Mouse (Mus musculus): ENCODE measurements around the gene Trmt44. TPM values are rescaled to one million over a fixed set of nuclear protein-coding genes. Genes with fewer than 3 reads are reported as not detected.

Trmt44 gene
- polyA plus RNA-seq, 1 experiment, result 5.1 TPM

DNA sequence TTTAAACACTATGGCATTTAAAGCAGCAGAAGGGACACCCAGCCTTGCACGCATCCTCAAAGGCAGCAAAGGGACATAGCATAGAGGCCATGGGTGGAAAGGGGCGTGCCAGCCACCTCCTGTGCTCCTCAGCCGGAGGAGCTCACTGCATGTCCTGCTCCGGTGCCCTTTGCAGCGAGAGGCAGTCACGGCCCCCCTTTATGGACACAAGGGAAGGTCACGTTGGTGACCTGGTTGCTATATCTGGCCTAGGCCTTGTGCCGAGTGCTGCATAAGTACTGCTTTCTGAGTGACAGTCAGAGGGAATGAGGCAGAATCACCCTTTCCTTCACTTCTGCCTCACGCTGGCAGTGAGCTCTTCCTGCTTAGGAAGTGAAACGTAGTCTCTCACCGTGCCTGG is 25.4 kb upstream of the Trmt44 start:
- Histone ChIP-seq H3ac (ENCODE audit: control insufficient read depth, insufficient read length) (no peak overlapping the region), H3K27me3 (ENCODE audit: control insufficient read depth, insufficient read depth, insufficient read length) (no peaks in the 10 kb centered on the region), H3K36me3 (ENCODE audit: control insufficient read depth, insufficient read depth) (peaks cover 21% of the 10 kb centered on the region), H3K4me3 (no peak overlapping the region), H3K4me2 (ENCODE audit: low read depth) (no peak overlapping the region), H3K79me2 (ENCODE audit: control insufficient read depth, insufficient read depth) (no peaks in the 10 kb centered on the region)
- no peak for TF ChIP-seq SRF (IDR thresholded peaks at IDR 0.05; ENCODE audit: control insufficient read depth, insufficient read length, low read depth)
- TF ChIP-seq MYOG (IDR thresholded peaks at IDR 0.05; ENCODE audit: control insufficient read depth in 1 of 3, insufficient read depth in 1 of 3, insufficient read length in 2 of 3, low read depth in 2 of 3), result no peak

DNA sequence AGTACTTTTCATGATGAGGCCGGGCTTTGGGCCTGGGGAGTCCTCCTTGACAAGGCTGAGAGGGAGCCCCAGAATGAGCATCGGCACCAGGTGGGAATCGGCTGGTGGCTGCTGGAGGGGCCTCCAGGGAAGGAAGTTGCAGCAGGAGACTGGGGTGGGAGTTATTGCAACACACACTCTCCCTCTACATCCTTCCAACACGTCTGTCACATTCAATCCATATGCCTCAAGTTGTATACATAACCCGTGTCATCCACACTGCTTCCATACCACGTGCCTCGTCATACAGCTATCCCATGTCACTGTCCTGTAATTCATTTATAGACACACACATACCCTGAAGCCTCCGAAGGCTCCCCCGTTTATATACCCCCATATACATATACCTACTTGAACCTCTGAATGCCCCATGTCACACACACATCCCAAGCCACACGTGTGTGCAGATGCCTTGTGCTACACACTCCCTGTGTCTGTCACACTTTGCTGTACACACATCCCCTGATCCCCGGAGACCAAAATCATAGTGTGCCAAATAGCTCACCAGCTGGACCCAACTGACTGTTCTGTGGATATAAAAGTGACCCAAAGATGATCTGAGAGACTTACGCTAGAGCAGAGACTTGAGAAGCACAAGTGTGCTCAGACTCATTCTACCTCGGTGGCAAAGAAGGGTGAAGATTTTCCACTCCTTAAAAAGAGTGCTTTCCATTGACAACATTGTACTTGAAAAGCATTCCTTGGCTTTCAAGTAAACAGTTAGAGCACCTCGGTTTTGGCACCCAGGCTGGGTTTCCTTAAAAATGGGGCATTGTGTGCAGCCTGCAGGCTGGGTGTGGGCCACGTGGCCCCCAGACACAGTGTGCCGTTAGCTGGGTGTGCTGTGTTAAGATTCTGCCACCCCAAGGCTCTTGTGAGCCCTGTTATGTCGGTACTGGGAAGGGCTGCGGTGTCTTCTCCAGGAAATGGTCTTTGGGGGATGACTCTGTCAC is 21.6 kb upstream of the Trmt44 start:
- Histone ChIP-seq H3K36me3 (ENCODE audit: control insufficient read depth, insufficient read depth) (peaks cover 15% of the 10 kb centered on the region), H3K79me2 (ENCODE audit: control insufficient read depth, insufficient read depth) (no peaks in the 10 kb centered on the region), H3ac (ENCODE audit: control insufficient read depth, insufficient read length) (no peak overlapping the region), H3K4me2 (ENCODE audit: low read depth) (no peak overlapping the region), H3K4me3 (no peak overlapping the region), H3K27me3 (ENCODE audit: control insufficient read depth, insufficient read depth, insufficient read length) (no peaks in the 10 kb centered on the region)
- TF ChIP-seq USF1 (IDR thresholded peaks at IDR 0.05; ENCODE audit: low read depth), result no peak
- no peak for TF ChIP-seq TCF12 (IDR thresholded peaks at IDR 0.05; ENCODE audit: insufficient read depth, poor library complexity, severe bottlenecking)
- TF ChIP-seq MAX (IDR thresholded peaks at IDR 0.05; ENCODE audit: low read depth), result no peak
- TF ChIP-seq POLR2AphosphoS2 (IDR thresholded peaks at IDR 0.05; ENCODE audit: insufficient read length, low read depth), result no peak
- no peak for TF ChIP-seq MYOG (IDR thresholded peaks at IDR 0.05; ENCODE audit: control insufficient read depth in 1 of 3, insufficient read depth in 1 of 3, insufficient read length in 2 of 3, low read depth in 2 of 3)
- TF ChIP-seq CEBPB (IDR thresholded peaks at IDR 0.05; ENCODE audit: insufficient read depth, poor library complexity, severe bottlenecking), result no peak
- no peak for TF ChIP-seq MYOD1 (IDR thresholded peaks at IDR 0.05; ENCODE audit: control insufficient read depth in 1 of 3, insufficient read length in 2 of 3, low read depth in 2 of 3)
- no peak for TF ChIP-seq E2F4 (IDR thresholded peaks at IDR 0.05; ENCODE audit: insufficient read depth)

DNA sequence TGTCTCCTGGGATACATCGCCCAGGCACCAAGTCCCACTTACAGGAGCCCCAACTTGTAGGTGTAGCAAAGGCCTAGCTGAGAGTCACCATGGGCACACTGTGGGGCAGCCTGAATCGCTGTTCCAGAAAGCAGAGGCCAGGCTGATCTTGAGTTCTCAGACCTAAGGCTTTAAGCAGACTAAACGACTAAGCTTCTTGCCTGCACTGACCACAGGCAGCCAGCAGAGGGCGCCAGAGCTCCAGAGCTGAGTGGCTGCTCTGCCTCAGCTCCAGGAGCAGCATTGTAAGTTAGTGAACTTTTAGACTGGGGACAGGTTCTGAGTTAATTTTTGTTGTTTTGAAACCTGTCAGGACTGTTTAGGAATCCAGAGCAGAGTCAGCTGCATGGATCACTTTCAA is 20.8 kb upstream of the Trmt44 start:
- TF ChIP-seq POLR2A (IDR thresholded peaks at IDR 0.05; ENCODE audit: insufficient read length, low read depth) (no peak), MYOG (IDR thresholded peaks at IDR 0.05; ENCODE audit: control insufficient read depth in 1 of 3, insufficient read depth in 1 of 3, insufficient read length in 2 of 3, low read depth in 2 of 3) (no peak), CEBPB (IDR thresholded peaks at IDR 0.05; ENCODE audit: insufficient read depth, poor library complexity, severe bottlenecking) (no peak), TCF3 (IDR thresholded peaks at IDR 0.05; ENCODE audit: insufficient read length, low read depth) (no peak), MYOD1 (IDR thresholded peaks at IDR 0.05; ENCODE audit: control insufficient read depth in 1 of 3, insufficient read length in 2 of 3, low read depth in 2 of 3) (no peak)
- no peaks in the 10 kb centered on the region for H3K79me2 ChIP-seq (ENCODE audit: control insufficient read depth, insufficient read depth)
- H3K4me2 ChIP-seq (ENCODE audit: low read depth), result no peak overlapping the region
- no peak overlapping the region for H3K4me3 ChIP-seq
- H3K27me3 ChIP-seq (ENCODE audit: control insufficient read depth, insufficient read depth, insufficient read length), result no peaks in the 10 kb centered on the region
- no peak overlapping the region for H3ac ChIP-seq (ENCODE audit: control insufficient read depth, insufficient read length)
- peaks cover 20% of the 10 kb centered on the region for H3K36me3 ChIP-seq (ENCODE audit: control insufficient read depth, insufficient read depth)

DNA sequence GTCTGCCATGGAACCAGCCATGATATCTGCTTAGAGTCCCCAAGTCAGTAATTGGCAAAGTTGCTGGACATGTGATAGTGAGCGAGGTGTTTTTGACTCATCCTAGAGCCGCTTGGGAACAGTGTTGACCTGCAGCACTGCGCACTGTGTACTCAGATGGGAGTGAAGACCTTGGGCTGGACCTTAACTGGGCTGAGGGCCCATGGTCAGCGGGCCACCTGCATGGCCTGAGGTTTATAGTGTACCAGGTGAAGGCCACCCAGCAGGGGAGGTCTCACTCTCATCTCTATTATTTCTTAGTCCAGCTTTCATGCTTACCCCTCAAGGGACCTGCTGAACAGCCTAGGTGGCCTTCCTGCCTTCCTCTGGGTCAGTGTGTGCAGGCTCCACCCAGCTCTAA is 19.9 kb upstream of the Trmt44 start:
- Histone ChIP-seq H3K36me3 (ENCODE audit: control insufficient read depth, insufficient read depth) (peaks cover 30% of the 10 kb centered on the region), H3K4me2 (ENCODE audit: low read depth) (no peak overlapping the region), H3K79me2 (ENCODE audit: control insufficient read depth, insufficient read depth) (no peaks in the 10 kb centered on the region), H3K4me3 (no peak overlapping the region), H3K27me3 (ENCODE audit: control insufficient read depth, insufficient read depth, insufficient read length) (no peaks in the 10 kb centered on the region), H3ac (ENCODE audit: control insufficient read depth, insufficient read length) (no peak overlapping the region)
- TF ChIP-seq MYOD1 (IDR thresholded peaks at IDR 0.05; ENCODE audit: control insufficient read depth in 1 of 3, insufficient read length in 2 of 3, low read depth in 2 of 3), result no peak
- TF ChIP-seq MAX (IDR thresholded peaks at IDR 0.05; ENCODE audit: low read depth), result no peak
- TF ChIP-seq TCF3 (IDR thresholded peaks at IDR 0.05; ENCODE audit: insufficient read length, low read depth), result no peak
- no peak for TF ChIP-seq E2F4 (IDR thresholded peaks at IDR 0.05; ENCODE audit: insufficient read depth)
- TF ChIP-seq SRF (IDR thresholded peaks at IDR 0.05; ENCODE audit: control insufficient read depth, insufficient read length, low read depth), result no peak
- no peak for TF ChIP-seq TCF12 (IDR thresholded peaks at IDR 0.05; ENCODE audit: insufficient read depth, poor library complexity, severe bottlenecking)
- TF ChIP-seq REST (IDR thresholded peaks at IDR 0.05; ENCODE audit: insufficient read depth, insufficient read length), result no peak
- TF ChIP-seq POLR2AphosphoS2 (IDR thresholded peaks at IDR 0.05; ENCODE audit: insufficient read length, low read depth), result no peak

DNA sequence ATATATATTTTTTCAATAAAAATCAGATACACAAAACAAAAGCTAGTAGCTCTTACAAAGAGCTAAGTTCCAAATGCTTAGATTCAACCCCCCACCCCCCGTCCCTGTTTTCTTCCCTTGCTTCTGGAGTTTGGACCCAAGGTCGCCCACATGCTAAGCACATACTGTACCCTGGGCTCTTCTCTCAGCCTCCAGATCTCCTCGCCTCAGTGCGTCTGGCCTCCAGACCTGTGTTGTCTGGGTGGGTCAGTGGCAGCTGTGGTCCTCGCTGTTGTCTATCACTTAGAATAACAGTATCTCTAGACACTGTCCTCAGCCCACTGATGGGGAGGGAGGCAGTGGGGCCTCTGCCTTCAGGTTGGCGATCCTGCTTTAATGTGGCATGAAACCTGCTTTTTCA is 18.4 kb upstream of the Trmt44 start:
- Histone ChIP-seq H3K27me3 (ENCODE audit: control insufficient read depth, insufficient read depth, insufficient read length) (no peaks in the 10 kb centered on the region), H3K79me2 (ENCODE audit: control insufficient read depth, insufficient read depth) (no peaks in the 10 kb centered on the region), H3K4me3 (no peak overlapping the region), H3K36me3 (ENCODE audit: control insufficient read depth, insufficient read depth) (peaks cover 34% of the 10 kb centered on the region), H3K4me2 (ENCODE audit: low read depth) (no peak overlapping the region), H3ac (ENCODE audit: control insufficient read depth, insufficient read length) (no peak overlapping the region)
- TF ChIP-seq USF1 (IDR thresholded peaks at IDR 0.05; ENCODE audit: low read depth) (no peak), MYOD1 (IDR thresholded peaks at IDR 0.05; ENCODE audit: control insufficient read depth in 1 of 3, insufficient read length in 2 of 3, low read depth in 2 of 3) (no peak), CEBPB (IDR thresholded peaks at IDR 0.05; ENCODE audit: insufficient read depth, poor library complexity, severe bottlenecking) (no peak), POLR2A (IDR thresholded peaks at IDR 0.05; ENCODE audit: insufficient read length, low read depth) (no peak), E2F4 (IDR thresholded peaks at IDR 0.05; ENCODE audit: insufficient read depth) (no peak), TCF12 (IDR thresholded peaks at IDR 0.05; ENCODE audit: insufficient read depth, poor library complexity, severe bottlenecking) (no peak), MYOG (IDR thresholded peaks at IDR 0.05; ENCODE audit: control insufficient read depth in 1 of 3, insufficient read depth in 1 of 3, insufficient read length in 2 of 3, low read depth in 2 of 3) (no peak), POLR2AphosphoS2 (IDR thresholded peaks at IDR 0.05; ENCODE audit: insufficient read length, low read depth) (no peak)
